Mouse (Mus musculus) kidney, adult 2 months (tissue): ENCODE measurements around the gene Jmy. TPM values are rescaled to one million over a fixed set of nuclear protein-coding genes. Genes with fewer than 3 reads are reported as not detected.

Experiments
- DNase-seq: peaks from one replicate; pipeline ENCODE4 v3.0.0; 2021
- H3K27ac ChIP-seq: fragments of 200-500 bp; 2 replicates; pipeline ENCODE4 v1.5.1; 2012; ENCODE audit warnings: low read depth, low read length, control low read depth, inconsistent platforms; ENCODE audit not compliant: insufficient read depth
- H3K27me3 ChIP-seq: fragments of 200-500 bp; replicated peaks from 2 replicates; pipeline ENCODE4 v1.6.1; 2012; ENCODE audit warnings: mild to moderate bottlenecking, moderate library complexity, low read length, inconsistent platforms; ENCODE audit not compliant: control insufficient read depth, insufficient read depth
- H3K36me3 ChIP-seq: fragments of 200-500 bp; 2 replicates; pipeline ENCODE4 v1.6.1; 2012; ENCODE audit warnings: mild to moderate bottlenecking, moderate library complexity, low read length, inconsistent platforms; ENCODE audit not compliant: control insufficient read depth, insufficient read depth
- H3K4me1 ChIP-seq: fragments of 200-500 bp; 2 replicates; pipeline ENCODE4 v1.6.1; 2011; ENCODE audit warnings: low read length; ENCODE audit not compliant: control insufficient read depth, insufficient read depth
- H3K4me3 ChIP-seq: fragments of 200-500 bp; 2 replicates; pipeline ENCODE4 v1.5.1; 2011; ENCODE audit warnings: mild to moderate bottlenecking, low read depth, low read length, control low read depth; ENCODE audit not compliant: insufficient read depth
- CTCF ChIP-seq: fragments of 200-500 bp; conservative IDR thresholded peaks from 2 replicates; pipeline ENCODE4 v1.5.1; 2011; ENCODE audit warnings: low read depth, mild to moderate bottlenecking, control low read depth, low read length, moderate library complexity, mixed read lengths; ENCODE audit not compliant: insufficient read depth, insufficient read length
- POLR2A ChIP-seq: fragments of 200-500 bp; IDR thresholded peaks from one replicate; pipeline ENCODE4 v1.6.1; 2011; ENCODE audit warnings: low read depth, low read length, control low read depth
- WGBS: fragments of 180-500 bp; shearing (Covaris S2); methylation state at CpG from one replicate; pipeline ENCODE4 v1.1.7; 2018; 5-methylcytosine and 5-hydroxymethylcytosine counted together
- polyA plus RNA-seq: library from polyadenylated mRNA; depleted of rRNA; stranded (reverse); fragments of >200 nt; gene quantifications from 2 replicates; pipeline ENCODE4 v1.2.3, GENCODE M21; 2012

Gene Jmy
- polyA plus RNA-seq, 1 experiment, result 7.0 TPM

DNA sequence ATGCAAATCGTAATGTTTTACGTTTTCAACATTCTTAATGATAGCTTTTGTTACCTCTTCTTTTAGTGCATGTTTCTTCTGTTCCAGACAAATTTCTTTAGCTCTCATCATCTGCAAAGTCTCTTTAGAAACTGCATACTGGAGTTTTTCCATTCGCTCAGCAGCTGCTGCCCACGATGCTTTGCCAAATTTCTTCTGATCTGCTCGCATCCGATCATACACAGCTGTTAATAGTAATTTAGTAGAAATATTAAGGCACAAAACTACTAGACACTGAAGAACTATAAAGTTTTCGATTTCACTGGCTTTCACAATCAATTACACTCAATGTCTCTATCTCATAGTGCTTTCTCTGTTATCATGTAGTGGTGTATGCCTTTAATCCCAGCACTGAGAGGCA lies 40.0 kb downstream of the Jmy start:
- H3K27me3 ChIP-seq, result no peaks in the 10 kb centered on the region
- TF ChIP-seq CTCF (no peak), POLR2A (no peak)
- H3K27ac ChIP-seq, result no peak overlapping the region
- H3K4me3 ChIP-seq, result no peak overlapping the region
- 88% methylated on average over 7 of the region's 7 CpGs for WGBS
- no peaks in the 10 kb centered on the region; the same call in 1 of the 2 replicates for H3K36me3 ChIP-seq
- peaks cover 2% of the 10 kb centered on the region; the same call in 1 of the 2 replicates for H3K4me1 ChIP-seq
- no peak for DNase-seq

DNA sequence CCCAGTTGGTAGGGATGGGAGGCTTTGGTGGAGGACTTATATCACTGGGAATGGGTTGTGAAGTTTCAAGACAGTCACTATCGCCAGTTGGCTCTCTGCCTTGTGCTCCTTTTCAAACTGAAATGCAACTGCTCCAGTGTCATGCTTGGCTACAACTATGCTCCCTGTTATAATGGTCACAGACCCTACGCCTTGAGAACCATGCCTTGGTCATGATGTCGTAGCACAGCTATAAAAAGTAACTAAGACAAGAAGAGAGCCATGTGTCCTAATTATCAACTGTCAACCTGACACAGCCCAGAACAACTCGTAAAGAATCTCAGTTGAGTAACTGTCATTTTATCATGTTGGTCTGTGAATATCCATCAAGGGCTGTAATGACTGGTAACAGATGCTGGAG lies 41.0 kb downstream of the Jmy start:
- WGBS, result 90% methylated on average over 4 of the region's 4 CpGs
- Histone ChIP-seq H3K4me1 (peaks cover 2% of the 10 kb centered on the region; the same call in 1 of the 2 replicates), H3K36me3 (no peaks in the 10 kb centered on the region; the same call in 1 of the 2 replicates), H3K27me3 (no peaks in the 10 kb centered on the region), H3K4me3 (no peak overlapping the region), H3K27ac (no peak overlapping the region)
- no peak for DNase-seq
- TF ChIP-seq CTCF (no peak), POLR2A (no peak)

DNA sequence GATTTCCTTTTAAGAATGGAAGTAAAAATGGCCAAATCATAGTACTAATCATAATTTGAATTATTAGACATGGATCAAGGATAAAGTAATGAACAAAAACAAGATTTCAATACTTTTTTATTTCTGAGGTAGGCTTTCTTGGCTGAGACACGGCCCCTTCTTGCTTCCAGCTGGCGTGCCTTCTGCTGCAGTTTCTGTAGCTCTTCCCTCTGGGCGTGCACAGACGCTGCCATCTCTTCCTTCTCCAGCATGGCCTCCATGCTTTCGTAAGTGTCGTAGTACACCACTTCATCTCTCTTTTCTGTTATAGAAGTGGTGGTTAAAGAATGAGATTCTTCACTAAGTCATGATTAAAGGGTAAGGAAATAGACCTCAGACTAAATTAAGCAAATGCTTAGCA lies 46.3 kb downstream of the Jmy start:
- no peak for DNase-seq
- Histone ChIP-seq H3K27me3 (no peaks in the 10 kb centered on the region), H3K4me1 (peaks cover 2% of the 10 kb centered on the region; the same call in 1 of the 2 replicates), H3K27ac (no peak overlapping the region), H3K4me3 (no peak overlapping the region), H3K36me3 (peaks cover 2% of the 10 kb centered on the region)
- WGBS, result 94% methylated on average over 6 of the region's 6 CpGs
- no peak for TF ChIP-seq POLR2A
- TF ChIP-seq CTCF, result no peak

DNA sequence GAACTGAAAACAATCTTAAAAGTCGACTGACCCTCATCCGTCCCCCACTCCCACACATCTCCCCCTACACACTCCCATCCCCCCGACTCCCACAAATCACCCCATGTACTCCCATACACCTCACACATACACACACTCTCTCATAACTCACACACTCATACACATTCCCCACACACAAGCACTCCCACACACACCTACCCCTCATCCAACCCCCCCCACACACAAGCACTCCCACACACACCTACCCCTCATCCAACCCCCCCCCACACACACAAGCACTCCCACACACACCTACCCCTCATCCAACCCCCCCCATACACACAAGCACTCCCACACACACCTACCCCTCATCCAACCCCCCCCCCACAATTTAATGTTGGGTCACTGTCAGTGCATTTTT lies 59.4 kb downstream of the Jmy start:
- Histone ChIP-seq H3K4me3 (no peak overlapping the region), H3K4me1 (no peaks in the 10 kb centered on the region), H3K36me3 (peaks cover 2% of the 10 kb centered on the region), H3K27ac (no peak overlapping the region), H3K27me3 (no peaks in the 10 kb centered on the region)
- no peak for TF ChIP-seq POLR2A
- TF ChIP-seq CTCF, result no peak
- WGBS, result 60% methylated on average over 3 of the region's 3 CpGs
- DNase-seq, result no peak

DNA sequence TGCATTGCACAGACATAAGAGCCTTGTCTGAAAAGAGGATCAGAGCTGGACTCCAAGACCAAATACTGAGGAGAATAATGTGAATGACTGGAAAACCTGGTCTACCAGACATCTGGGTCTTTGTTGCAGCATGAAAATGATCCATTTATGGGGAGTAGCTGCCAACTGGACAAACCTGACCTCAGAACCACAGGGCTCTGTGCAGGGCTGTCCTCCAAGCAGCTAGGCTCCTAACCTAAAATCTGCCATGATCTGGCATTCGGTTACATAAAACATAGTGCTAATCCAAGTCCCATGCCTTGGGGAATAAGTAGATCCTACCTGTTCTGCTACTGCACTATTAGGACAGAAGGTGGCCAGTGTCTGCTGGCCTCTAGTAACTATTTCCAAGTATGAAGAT lies 70.4 kb downstream of the Jmy start:
- no peaks in the 10 kb centered on the region for H3K27me3 ChIP-seq
- peaks cover 4% of the 10 kb centered on the region; the same call in 1 of the 2 replicates for H3K4me1 ChIP-seq
- no peak for DNase-seq
- 100% methylated on average over 1 of the region's 1 CpGs for WGBS
- TF ChIP-seq CTCF, result no peak
- no peak for TF ChIP-seq POLR2A
- no peak overlapping the region for H3K27ac ChIP-seq
- peaks cover 5% of the 10 kb centered on the region for H3K36me3 ChIP-seq
- H3K4me3 ChIP-seq, result no peak overlapping the region

DNA sequence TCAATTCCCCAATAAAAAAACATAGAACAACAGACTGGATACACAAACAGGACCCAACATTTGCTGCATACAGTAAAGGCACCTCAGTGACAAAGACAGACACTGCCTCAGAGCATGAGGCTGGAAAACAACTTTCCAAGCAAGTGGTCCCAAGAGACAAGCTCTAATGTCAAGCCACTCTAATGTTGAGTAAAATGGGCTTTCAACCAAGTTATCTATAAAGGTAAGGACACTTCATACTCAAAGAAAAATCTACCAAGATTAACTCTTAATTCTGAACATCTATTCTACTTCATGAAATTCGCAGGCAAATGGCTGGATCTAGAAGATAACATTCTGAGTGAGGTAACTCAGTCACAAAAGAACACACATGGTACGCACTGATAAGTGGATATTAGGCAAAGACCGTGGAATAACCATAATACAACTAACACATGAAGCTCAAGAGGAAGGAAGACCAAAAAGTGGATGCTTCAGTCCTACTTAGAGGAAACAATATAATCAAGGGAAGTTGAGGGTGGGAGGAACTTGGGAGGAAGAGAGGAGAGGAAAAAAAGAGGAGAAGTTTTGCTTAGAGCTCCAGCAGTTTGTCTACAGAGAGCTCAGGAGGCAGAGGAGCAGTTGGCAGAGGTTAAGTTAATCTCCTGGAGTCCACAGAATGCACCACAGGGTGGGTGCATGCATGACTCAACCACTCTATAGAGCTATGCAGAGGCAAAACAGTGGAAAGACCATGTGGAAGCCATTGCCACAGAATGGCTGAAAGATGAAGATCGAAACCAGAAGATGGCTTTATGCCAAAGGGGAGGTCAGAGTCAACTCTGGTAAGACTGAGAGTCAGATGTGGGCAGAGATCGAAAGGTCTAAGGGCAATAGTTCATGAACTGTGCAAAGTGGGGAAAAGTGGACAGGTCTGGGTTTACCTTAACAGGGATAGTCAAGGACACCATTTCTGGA lies 71.4 kb downstream of the Jmy start:
- Histone ChIP-seq H3K27ac (no peak overlapping the region; the same call in 1 of the 2 replicates), H3K36me3 (peaks cover 5% of the 10 kb centered on the region), H3K27me3 (no peaks in the 10 kb centered on the region), H3K4me1 (peaks cover 4% of the 10 kb centered on the region; the same call in 1 of the 2 replicates), H3K4me3 (no peak overlapping the region)
- 84% methylated on average over 5 of the region's 5 CpGs for WGBS
- TF ChIP-seq CTCF, result no peak
- TF ChIP-seq POLR2A, result no peak
- DNase-seq, result peak; percentile 65

DNA sequence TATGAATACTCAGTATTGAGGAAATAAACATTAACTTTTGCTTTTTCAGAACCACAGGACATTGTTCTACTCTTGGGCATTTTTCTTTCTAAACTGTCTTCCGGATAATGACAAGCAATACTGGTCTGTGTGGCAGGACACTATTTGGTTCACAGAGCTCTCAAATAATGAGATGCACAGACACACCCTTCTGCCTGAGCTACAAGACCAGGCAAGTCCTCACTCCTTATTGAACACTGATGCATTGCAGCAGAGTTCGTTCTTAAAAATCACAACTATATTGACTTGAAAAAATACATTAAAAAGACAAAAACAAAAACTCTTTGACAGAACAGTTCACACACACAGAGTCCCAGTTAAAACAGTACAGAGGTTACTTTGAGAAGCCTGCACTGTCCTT lies 76.4 kb downstream of the Jmy start:
- Histone ChIP-seq H3K4me3 (no peak overlapping the region), H3K27me3 (no peaks in the 10 kb centered on the region), H3K36me3 (no peaks in the 10 kb centered on the region), H3K27ac (no peak overlapping the region), H3K4me1 (no peaks in the 10 kb centered on the region)
- WGBS, result 77% methylated on average over 2 of the region's 2 CpGs
- TF ChIP-seq CTCF, result no peak
- TF ChIP-seq POLR2A, result no peak
- DNase-seq, result no peak
